Comparison of ENCODE assay signal across 8 mouse cellular contexts in the genomic region with DNA sequence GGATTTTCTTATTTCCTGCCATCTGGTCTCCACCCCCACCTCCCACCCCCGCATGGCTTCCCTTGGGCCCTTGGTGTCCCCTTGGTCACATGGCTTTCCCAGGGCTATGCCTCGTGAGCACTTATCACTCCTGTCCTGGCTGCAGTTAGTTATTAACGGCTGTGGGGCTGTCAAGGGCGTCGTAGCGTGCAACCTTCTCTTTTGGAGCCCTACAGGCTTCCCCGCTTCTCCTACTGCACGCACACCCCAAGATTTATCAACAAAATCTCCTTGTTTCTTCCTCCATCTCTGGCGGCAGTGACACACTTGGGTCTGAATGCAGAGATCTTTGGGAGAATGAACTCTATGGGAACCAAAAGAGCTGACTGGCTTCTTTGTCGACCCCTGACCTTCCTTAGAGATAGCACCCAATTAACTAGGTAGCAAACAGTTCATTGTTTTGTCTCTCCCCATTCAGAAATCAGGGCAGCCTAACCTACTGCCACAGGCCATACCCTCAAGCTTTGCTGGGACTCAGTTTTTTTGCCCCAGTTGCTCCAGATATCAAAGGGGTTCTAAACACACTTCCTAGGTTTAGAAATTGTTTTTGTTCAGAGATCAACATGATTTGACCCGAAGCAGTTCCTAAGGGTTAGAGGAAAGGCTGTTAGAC. TPM values are rescaled to one million over a fixed set of nuclear protein-coding genes. Genes with fewer than 3 reads are reported as not detected.
A peak's percentile ranks its signal among the peaks of the same experiment; 100 is the strongest.
DNase-seq lines count a peak whose midpoint lies in the region; ATAC-seq lines count a peak whose summit lies in the region.

No protein-coding gene starts in this region.

- H3K27me3 ChIP-seq in lung, embryonic 15.5 days = no peaks in the 10 kb centered on the region
- no peaks in the 10 kb centered on the region for H3K27me3 ChIP-seq in heart, embryonic 11.5 days (ENCODE audit: control insufficient read depth, insufficient read depth, low read length)
- H3K27me3 ChIP-seq in kidney, embryonic 15.5 days = no peaks in the 10 kb centered on the region

- peak overlapping the region; percentile 13; the same call in 1 of the 2 replicates for H3K4me2 ChIP-seq in lung, embryonic 15.5 days
- H3K4me2 ChIP-seq in heart, embryonic 11.5 days = 0 out of 2 replicates have a peak overlapping the region, but pooled peaks have one; percentile 1
- 0 out of 2 replicates have a peak overlapping the region, but pooled peaks have one; percentile 5 for H3K4me2 ChIP-seq in kidney, embryonic 15.5 days

- H3K4me1 ChIP-seq in lung, embryonic 15.5 days = peaks cover 58% of the 10 kb centered on the region
- H3K4me1 ChIP-seq in heart, embryonic 11.5 days (ENCODE audit: control insufficient read depth, insufficient read depth, low read length) = peaks cover 44% of the 10 kb centered on the region
- peaks cover 53% of the 10 kb centered on the region for H3K4me1 ChIP-seq in kidney, embryonic 15.5 days

- 5% methylated on average over 11 of the region's 11 CpGs for WGBS in lung, embryonic 15.5 days
- 12% methylated on average over 11 of the region's 11 CpGs for WGBS in heart, embryonic 11.5 days (ENCODE audit: insufficient replicate concordance)
- 13% methylated on average over 11 of the region's 11 CpGs for WGBS in kidney, embryonic 15.5 days

- peak overlapping the region; percentile 87 for H3K27ac ChIP-seq in lung, embryonic 15.5 days
- peak overlapping the region; percentile 70 for H3K27ac ChIP-seq in heart, embryonic 11.5 days (ENCODE audit: low read depth, low read length)
- H3K27ac ChIP-seq in kidney, embryonic 15.5 days = peak overlapping the region; percentile 93

- DNase-seq in lung, postnatal 14 days = no peak
- DNase-seq in retina, embryonic 14.5 days (ENCODE audit: low spot score) = peak; percentile 63
- no peak for DNase-seq in gastrocnemius, postnatal 4 days (ENCODE audit: low spot score in 2 of 2)
- DNase-seq in right cerebral cortex, postnatal 36 days (ENCODE audit: low spot score in 2 of 2) = no peak
- no peak for DNase-seq in adrenal gland, adult 8-10 months

- ATAC-seq in lung, embryonic 15.5 days (ENCODE audit: borderline replicate concordance, extremely low read depth, low FRiP score, low TSS enrichment) = peak; percentile 53
- no peak for ATAC-seq in heart, embryonic 11.5 days (replicated peaks; ENCODE audit: insufficient number of reproducible peaks, low FRiP score, low TSS enrichment)
- peak; percentile 86 for ATAC-seq in kidney, embryonic 15.5 days (replicated peaks; ENCODE audit: low FRiP score)

- H3K36me3 ChIP-seq in lung, embryonic 15.5 days = peaks cover 5% of the 10 kb centered on the region
- H3K36me3 ChIP-seq in heart, embryonic 11.5 days (ENCODE audit: control insufficient read depth, insufficient read depth, low read length) = no peaks in the 10 kb centered on the region
- H3K36me3 ChIP-seq in kidney, embryonic 15.5 days = peaks cover 9% of the 10 kb centered on the region; the same call in 1 of the 2 replicates

- H3K9me3 ChIP-seq in lung, embryonic 15.5 days = no peaks in the 10 kb centered on the region
- H3K9me3 ChIP-seq in heart, embryonic 11.5 days (replicated peaks; ENCODE audit: control insufficient read depth, low read length) = no peaks in the 10 kb centered on the region
- no peaks in the 10 kb centered on the region for H3K9me3 ChIP-seq in kidney, embryonic 15.5 days (replicated peaks)

- no peak overlapping the region for H3K4me3 ChIP-seq in lung, embryonic 15.5 days
- no peak overlapping the region for H3K4me3 ChIP-seq in heart, embryonic 11.5 days (ENCODE audit: low read depth, low read length)
- H3K4me3 ChIP-seq in kidney, embryonic 15.5 days (replicated peaks) = no peak overlapping the region

- H3K9ac ChIP-seq in lung, embryonic 15.5 days = no peak overlapping the region
- H3K9ac ChIP-seq in heart, embryonic 11.5 days (ENCODE audit: low read depth, low read length) = peak overlapping the region; percentile 18; the same call in 1 of the 2 replicates
- H3K9ac ChIP-seq in kidney, embryonic 15.5 days = no peak overlapping the region

RNA-seq across cellular contexts. Expression of a gene that starts 48.3 kb away (rescaled TPM):
- 44.7 and 50.5 TPM in 2 replicates for polyA plus RNA-seq in lung, embryonic 15.5 days (2015; fragmentation: Nextera tagmentation; extraction: Ambion mirVana)
- polyA plus RNA-seq in heart, embryonic 11.5 days (2014; fragmentation: Nextera tagmentation; extraction: Ambion mirVana) = 36.8 and 38.0 TPM in 2 replicates
- polyA plus RNA-seq in kidney, embryonic 15.5 days (2015; fragmentation: Nextera tagmentation; extraction: Ambion mirVana) = 55.6 and 60.2 TPM in 2 replicates
- total RNA-seq in gastrocnemius, postnatal 4 days (2021) = 10 to 100 TPM; 16.2 to 18.8 TPM
- total RNA-seq in adrenal gland, adult 8-10 months (2022) = 10 to 100 TPM; 26.6 to 37.7 (median 31.8) TPM
